Mouse (Mus musculus) testis, adult 2 months (tissue): ENCODE results near the gene Spast. TPM values are rescaled to one million over a fixed set of nuclear protein-coding genes. Genes with fewer than 3 reads are reported as not detected.

Experiments
- H3K27ac ChIP-seq: fragments of 200-500 bp; 2 replicates; pipeline ENCODE4 v1.5.1; 2012; ENCODE audit warnings: low read depth, low read length; ENCODE audit not compliant: control insufficient read depth, insufficient read depth
- H3K27me3 ChIP-seq: fragments of 200-500 bp; 2 replicates; pipeline ENCODE4 v1.6.1; 2012; ENCODE audit warnings: mild to moderate bottlenecking, low read length, moderate library complexity; ENCODE audit not compliant: control insufficient read depth, insufficient read depth
- H3K36me3 ChIP-seq: fragments of 200-500 bp; 2 replicates; pipeline ENCODE4 v1.6.1; 2012; ENCODE audit warnings: mild to moderate bottlenecking, low read length; ENCODE audit not compliant: control insufficient read depth, insufficient read depth
- H3K4me1 ChIP-seq: fragments of 200-500 bp; 2 replicates; pipeline ENCODE4 v1.6.1; 2012; ENCODE audit warnings: low read length; ENCODE audit not compliant: control insufficient read depth, insufficient read depth
- H3K4me3 ChIP-seq: fragments of 200-500 bp; 2 replicates; pipeline ENCODE4 v1.5.1; 2012; ENCODE audit warnings: low read depth, mild to moderate bottlenecking, low read length, moderate library complexity, mixed read lengths; ENCODE audit not compliant: control insufficient read depth
- CTCF ChIP-seq: fragments of 200-500 bp; IDR thresholded peaks from 2 replicates; pipeline ENCODE4 v1.5.1; 2012; ENCODE audit warnings: low read depth, mild to moderate bottlenecking, inconsistent platforms, low read length, moderate library complexity; ENCODE audit not compliant: control insufficient read depth, insufficient read depth, insufficient replicate concordance
- POLR2A ChIP-seq: fragments of 200-500 bp; IDR thresholded peaks from 2 replicates; pipeline ENCODE4 v1.6.1; 2012; ENCODE audit warnings: low read depth, mild to moderate bottlenecking, inconsistent platforms, low read length, moderate library complexity; ENCODE audit not compliant: control insufficient read depth
- polyA plus RNA-seq: library from polyadenylated mRNA; depleted of rRNA; stranded (reverse); fragments of >200 nt; gene quantifications from 2 replicates; pipeline ENCODE4 v1.2.3, GENCODE M21; 2012; rRNA removed

Spast gene
- polyA plus RNA-seq = 22.0 and 23.3 TPM in 2 replicates

GRCm38 (mm10) chr17:74338937-74339804, at the start of gene Spast:
Gene Spast (plus strand): TSS chr17:74338987.
- Histone ChIP-seq H3K36me3 (no peaks in the 10 kb centered on the region), H3K27me3 (no peaks in the 10 kb centered on the region), H3K4me1 (peaks cover 3% of the 10 kb centered on the region), H3K27ac (peak within 1 kb of the TSS; percentile 19), H3K4me3 (peak within 1 kb of the TSS; percentile 90)
- no peak; the same call in 1 of the 2 replicates for TF ChIP-seq POLR2A
- no peak for TF ChIP-seq CTCF

GRCm38 (mm10) chr17:74290198-74290597, 48.6 kb upstream of the Spast start:
- Histone ChIP-seq H3K4me1 (no peaks in the 10 kb centered on the region; the same call in 1 of the 2 replicates), H3K27ac (no peak overlapping the region), H3K4me3 (no peak overlapping the region), H3K36me3 (no peaks in the 10 kb centered on the region), H3K27me3 (no peaks in the 10 kb centered on the region)
- TF ChIP-seq CTCF = no peak
- TF ChIP-seq POLR2A = no peak

- H3K36me3 ChIP-seq = no peaks in the 10 kb centered on the region
- no peak overlapping the region for H3K4me3 ChIP-seq
- H3K27ac ChIP-seq = no peak overlapping the region
- peaks cover 3% of the 10 kb centered on the region; the same call in 1 of the 2 replicates for H3K4me1 ChIP-seq
- TF ChIP-seq POLR2A (no peak), CTCF (no peak)
- H3K27me3 ChIP-seq = no peaks in the 10 kb centered on the region
These were observed 47.9 kb upstream of the Spast start for GRCm38 (mm10) chr17:74290869-74291268.

GRCm38 (mm10) chr17:74291640-74292361, 47.0 kb upstream of the Spast start:
- H3K27me3 ChIP-seq = no peaks in the 10 kb centered on the region
- no peaks in the 10 kb centered on the region for H3K36me3 ChIP-seq

GRCm38 (mm10) chr17:74293687-74294425, 44.9 kb upstream of the Spast start:
- H3K4me1 ChIP-seq = peaks cover 3% of the 10 kb centered on the region; the same call in 1 of the 2 replicates
- H3K27me3 ChIP-seq = no peaks in the 10 kb centered on the region
- peak overlapping the region; percentile 93 for H3K4me3 ChIP-seq
- no peak for TF ChIP-seq POLR2A
- TF ChIP-seq CTCF = no peak
- H3K27ac ChIP-seq = peak overlapping the region; percentile 64
- no peaks in the 10 kb centered on the region for H3K36me3 ChIP-seq

More at GRCm38 (mm10) chr17:74291640-74292361, 47.0 kb upstream of the Spast start:
- TF ChIP-seq CTCF (no peak), POLR2A (no peak)
- Histone ChIP-seq H3K4me3 (no peak overlapping the region), H3K4me1 (peaks cover 3% of the 10 kb centered on the region; the same call in 1 of the 2 replicates), H3K27ac (no peak overlapping the region)

GRCm38 (mm10) chr17:74294426-74295025, 44.3 kb upstream of the Spast start:
- Histone ChIP-seq H3K36me3 (no peaks in the 10 kb centered on the region), H3K27ac (peak overlapping the region; percentile 64), H3K4me1 (peaks cover 3% of the 10 kb centered on the region; the same call in 1 of the 2 replicates), H3K4me3 (peak overlapping the region; percentile 93), H3K27me3 (no peaks in the 10 kb centered on the region)
- TF ChIP-seq CTCF (no peak), POLR2A (no peak)
